Mouse (Mus musculus) thymus, postnatal 25 days (tissue): ENCODE data around the gene Prr18.
A peak's percentile ranks its signal among the peaks of the same experiment; 100 is the strongest.
"Not testable (repeated sequence)": the region's sequence is repeated elsewhere in the genome, so short reads cannot be mapped to it uniquely, and the experiment has no call there.

Experiments
- DNase-seq: peaks from one replicate; pipeline ENCODE4 v3.0.0; 2022

Prr18 gene

DNA sequence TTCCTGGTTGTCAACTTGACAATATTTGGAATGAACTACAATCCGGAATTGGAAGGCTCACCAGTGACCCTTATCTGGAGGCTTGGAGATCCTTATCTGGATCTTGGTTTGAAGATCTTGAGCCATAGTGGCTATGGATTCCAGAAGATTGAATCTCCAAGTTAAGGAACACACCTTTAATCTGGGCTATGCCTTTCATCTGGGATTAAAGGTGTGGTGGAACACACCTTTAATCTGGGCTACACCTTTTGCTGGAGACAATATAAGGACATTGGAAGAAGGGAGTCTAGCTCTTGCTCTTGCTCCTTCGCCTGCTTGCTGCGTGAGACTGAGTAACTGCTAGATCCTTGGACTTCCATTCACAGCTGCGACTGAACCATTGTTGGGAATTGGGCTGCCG, at the start of gene Prr18:
Prr18 (plus strand) TSS at position 301 of the 400 bp plus-strand sequence.
- DNase-seq, result not testable (repeated sequence)

DNA sequence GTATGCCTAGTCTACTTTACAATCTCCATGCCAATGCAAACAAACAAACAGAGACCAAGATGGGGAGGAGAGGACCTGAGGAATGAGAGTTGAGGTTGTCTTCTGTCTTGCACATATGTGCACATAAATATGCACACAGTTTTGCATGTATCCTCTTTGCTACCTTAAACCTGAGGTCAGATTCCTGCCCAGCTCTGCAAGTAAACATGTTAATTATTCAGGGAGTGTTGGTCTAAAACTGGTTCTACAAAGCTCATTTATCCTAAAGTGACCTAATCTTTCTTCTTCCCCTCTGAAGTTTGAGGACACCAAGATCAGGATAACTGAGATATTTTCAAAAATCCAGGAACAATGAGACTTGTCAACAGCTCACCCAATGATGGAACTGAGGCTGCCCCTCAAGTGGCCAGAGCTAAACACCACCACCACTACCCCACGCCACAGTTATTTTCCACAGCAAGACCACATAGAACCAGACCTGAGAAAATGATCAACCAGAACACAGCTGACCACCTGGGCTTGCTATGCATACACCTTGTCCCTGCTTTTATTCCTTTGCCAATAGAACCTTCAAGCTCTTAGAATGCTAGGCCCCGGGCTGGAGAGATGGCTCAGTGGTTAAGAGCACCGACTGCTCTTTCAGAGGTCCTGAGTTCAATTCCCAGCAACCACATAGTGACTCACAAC, 47.1 kb upstream of the Prr18 start:
- no peak for DNase-seq

DNA sequence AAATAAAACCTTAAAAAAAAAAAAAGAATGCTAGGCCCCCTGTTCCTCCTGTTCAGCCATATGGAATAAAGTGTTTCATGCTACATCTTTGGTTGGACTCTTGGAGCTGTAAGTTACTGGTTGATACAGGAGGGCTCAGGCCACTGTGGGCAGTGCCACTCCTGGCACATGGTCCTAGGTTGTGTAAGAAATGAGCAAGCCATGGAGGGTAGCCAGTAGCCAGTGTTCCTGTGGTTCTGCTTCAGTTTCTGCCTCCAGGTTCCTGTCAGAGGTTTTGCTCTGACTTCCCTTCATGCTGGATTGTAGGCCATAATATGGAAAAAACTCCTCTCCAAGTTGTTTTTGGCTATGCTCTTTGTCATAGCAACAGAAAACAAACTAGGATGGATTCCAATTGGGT, 46.5 kb upstream of the Prr18 start:
- DNase-seq, result no peak

DNA sequence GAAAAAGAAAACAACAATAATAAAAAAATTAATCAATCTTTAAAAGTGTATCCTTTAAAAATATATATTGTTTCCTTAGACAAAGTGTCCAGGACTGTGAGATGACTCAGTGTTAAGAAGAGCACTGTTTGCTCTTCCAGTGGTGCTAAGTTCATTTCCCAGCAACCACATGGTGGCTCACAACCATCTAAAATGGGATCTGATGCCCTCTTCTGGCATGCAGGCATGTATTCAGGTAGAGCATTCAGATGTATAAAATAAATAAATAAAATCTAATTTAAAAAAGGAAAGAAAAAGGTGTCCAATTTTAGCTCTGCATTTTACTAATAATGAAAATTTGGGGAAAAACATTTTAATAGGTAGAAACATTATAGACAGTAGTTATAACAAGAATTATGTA, 41.4 kb upstream of the Prr18 start:
- DNase-seq, result no peak

DNA sequence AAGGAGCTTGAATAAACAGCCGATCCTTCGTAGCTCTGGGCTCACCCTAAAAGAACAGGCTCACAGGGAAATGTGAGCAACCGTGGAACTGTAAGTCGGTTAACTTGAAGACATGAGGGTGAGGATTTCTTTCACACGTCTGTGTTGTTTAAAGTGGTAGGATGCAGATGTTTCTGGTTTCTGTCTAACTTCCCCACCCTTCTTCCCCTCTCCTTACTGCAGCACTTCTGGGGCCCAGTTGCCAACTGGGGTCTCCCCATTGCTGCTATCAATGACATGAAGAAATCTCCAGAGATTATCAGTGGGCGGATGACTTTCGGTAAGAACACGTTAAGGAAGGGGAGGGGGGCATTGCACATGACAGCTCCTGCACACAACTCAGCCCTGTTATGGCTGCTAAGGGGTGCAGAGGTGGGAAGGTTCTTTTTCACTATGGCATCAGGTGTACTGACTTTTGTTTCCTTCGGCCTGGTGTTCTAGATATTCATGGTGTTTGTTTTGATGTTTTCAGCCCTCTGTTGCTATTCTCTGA, 40.9 kb upstream of the Prr18 start:
- no peak for DNase-seq

DNA sequence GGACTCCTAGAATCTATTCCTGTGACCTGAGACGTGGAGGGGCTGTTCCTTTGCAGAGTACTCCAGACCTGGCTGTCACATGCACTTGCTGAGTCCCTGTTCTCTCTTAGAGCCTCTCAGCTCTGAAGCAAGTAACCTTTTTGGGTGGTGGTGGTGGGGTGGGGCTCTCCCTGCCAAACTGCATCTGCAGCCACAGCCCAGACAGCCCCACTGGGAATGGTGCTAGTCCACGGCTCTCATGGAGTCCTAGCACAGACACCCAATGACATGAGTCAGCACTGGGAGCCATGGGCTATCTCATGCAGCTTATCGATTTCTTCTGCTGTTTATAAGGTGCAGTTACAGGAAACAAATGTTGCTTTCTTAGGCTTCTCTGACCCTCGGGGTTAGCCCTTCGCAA, 39.5 kb upstream of the Prr18 start:
- DNase-seq, result no peak

DNA sequence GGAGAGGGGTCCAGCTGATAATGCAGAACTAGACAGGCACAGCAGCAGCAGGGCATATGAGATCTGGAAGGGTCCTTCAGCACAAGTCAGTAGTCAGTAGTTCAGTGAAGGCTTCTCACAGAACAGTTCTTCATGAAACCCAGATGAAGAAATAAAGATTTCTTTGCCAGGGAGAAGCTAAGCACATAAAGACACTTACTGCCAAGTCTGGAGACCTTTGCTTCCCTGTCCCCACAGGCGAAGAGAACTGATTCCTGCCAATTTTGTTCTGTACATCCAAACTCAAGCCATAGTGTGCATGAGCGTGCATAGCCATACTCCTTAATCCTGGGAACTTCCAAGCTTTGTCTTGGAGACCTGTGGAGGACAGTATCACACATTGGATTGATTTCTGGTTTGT, 39.0 kb upstream of the Prr18 start:
- DNase-seq, result no peak

DNA sequence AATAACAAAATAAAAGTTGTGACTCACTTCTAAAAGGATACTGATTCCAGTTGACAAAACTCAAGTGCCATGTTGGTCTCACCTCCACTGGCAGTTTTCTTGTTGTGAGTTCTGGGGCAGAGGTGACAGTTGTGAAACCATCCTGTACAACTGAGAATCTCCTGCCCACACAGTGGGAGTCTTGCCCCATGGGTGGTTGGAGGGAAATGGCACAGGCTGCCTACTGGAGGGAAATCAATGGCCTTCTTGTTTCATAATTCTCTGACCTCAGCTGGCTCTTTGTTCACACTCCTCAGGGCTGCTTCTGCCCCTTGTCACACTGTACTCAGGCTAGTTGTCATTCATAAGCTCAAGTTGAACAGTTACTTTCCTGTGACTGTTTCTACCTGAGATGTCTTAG, 37.7 kb upstream of the Prr18 start:
- DNase-seq, result no peak

DNA sequence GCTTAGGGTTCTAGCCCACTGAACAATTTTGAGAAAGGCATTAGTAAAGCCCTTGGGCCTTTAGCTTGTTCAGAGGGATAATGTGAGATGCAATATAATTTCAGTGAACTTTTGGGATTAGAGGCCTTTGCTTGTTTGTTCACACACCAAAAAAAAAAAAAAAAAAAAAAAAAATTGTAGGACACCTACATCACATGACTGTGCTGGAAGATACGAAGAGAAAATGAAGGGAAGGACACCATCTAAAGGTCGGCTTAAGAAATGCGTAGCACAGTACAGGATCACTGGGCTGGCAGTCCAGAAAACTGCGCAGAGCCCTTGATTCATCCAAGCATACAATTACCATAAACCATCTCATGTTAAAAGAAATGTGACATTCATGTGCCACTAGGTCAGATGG, 35.7 kb upstream of the Prr18 start:
- DNase-seq, result no peak

DNA sequence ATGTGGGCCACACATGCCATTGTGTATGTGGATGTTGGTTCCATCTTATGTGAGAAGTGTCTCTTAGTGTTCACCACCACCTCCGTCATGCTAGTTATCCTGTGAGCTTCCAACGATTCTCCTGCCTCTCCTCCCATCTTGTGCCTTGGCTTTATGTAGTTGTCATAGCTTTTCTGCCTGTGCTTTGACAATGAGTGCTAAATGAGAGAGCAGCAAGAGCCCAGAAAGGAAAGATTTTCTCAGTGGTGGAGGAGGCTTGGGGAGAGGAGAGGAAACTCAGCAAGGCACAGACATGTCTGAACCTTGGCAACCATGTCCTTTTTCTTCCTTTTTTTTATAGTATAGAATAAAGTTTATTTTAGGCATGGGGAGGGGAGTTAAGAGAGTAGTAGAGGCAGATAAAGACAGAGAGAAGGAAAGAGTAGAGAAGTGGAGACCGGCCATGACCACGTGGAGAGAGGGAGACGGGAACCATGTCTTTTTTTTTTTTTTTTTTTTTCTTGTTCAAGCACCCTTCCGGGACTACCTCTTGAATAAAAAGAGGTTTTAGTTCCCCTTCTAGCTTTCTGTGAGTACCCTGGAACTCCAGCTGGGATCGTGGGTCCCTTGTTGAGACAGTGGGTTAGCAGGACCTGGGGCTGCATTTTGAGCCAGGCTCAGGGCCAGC, 34.4 kb upstream of the Prr18 start:
- no peak for DNase-seq

DNA sequence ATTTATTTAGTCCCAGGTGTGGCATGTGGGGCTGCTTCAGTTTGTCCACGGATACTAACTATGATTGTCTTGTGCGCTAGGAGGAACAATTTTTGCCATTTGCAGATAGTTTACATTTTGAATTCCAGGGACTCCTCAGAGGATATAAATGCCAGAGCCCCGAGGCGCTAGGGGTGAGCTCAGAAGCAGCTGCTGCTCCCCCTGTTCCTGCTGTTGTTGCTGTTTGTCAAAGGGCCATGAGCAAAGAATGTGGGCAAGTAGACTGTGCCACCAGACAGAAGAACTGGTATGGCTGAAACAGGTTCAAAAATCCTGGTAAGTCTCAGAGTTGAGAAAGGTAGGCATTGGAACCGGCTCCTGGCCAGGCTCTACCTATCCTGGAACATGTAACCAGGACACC, 33.6 kb upstream of the Prr18 start:
- DNase-seq, result no peak

DNA sequence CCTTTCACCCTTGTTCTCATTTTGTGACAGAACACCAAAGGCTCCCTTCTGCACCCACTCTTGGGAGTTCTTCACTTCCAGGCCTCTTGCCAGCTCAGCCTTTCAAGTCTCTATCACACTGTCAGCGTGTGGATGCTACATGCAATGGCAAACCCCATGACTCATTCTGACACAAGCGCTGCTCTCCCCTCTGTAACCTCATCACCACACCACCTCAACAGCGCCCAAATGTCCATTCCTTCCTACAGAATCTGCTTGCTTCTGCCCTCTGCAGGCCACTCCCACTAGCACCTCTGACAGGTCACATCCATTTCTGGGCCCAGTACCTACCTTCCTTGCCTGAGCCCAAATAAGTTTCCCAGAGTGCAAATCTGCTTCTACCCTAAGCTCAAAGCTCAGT, 31.5 kb upstream of the Prr18 start:
- DNase-seq, result no peak

DNA sequence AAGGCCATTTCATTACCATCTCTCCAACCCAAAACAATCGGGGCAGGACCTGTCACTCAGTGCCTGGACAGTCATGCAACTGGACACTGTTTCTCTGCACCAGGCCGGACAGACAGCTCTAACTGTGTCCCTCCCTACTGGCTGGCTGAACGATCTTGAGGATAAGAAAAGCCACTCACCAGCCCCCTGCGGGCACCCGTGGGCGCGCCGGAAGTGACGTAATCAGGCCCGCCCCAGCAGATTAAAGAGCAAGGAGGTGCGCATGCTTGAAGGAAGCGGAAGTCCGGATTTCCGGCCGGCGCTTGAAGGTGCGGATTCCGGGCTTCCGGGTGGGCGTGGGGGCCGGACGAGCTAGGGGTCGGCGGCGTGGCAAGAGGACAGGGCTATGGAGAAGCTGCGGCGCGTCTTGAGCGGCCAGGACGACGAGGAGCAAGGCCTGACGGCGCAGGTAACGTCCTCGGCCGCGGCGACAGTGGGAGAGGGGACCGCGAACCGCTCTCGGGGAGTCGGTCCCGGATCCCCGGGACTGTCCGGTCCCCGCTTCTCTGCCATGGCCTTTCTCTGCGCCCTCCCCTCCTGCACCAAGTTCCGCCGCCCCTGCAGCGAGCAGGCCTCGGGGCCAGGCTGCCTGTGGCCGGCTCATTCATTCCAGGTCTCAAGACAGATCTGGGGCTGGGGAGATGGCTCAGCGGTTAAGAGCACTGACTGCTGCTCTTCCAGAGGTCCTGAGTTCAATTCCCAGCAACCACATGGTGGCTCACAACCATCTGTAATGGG, 26.2 kb upstream of the Prr18 start, which contains the start of gene Sft2d1:
Sft2d1 (plus strand) TSS at position 265 of the 777 bp plus-strand sequence.
- DNase-seq, result peak; percentile 96

DNA sequence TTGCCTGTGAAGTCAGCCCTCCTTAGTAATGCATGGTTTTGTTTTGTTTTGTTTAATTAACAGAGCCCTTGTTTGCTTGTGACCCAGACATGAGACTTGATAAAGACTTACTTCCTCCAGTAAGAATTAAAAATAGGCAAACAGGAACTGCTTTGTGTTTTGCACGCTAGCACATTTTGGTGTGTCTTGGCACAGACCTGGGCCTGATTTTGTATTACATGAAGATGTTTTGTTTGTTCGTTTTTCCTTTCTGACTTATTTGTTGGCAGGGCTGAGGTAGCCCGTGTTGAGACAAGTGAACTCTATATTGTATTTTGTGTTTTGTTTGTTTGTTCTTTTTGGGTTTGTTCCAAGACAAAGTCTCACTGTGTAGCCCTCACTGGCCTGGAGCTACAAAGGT, 25.5 kb upstream of the Prr18 start:
- DNase-seq, result no peak

DNA sequence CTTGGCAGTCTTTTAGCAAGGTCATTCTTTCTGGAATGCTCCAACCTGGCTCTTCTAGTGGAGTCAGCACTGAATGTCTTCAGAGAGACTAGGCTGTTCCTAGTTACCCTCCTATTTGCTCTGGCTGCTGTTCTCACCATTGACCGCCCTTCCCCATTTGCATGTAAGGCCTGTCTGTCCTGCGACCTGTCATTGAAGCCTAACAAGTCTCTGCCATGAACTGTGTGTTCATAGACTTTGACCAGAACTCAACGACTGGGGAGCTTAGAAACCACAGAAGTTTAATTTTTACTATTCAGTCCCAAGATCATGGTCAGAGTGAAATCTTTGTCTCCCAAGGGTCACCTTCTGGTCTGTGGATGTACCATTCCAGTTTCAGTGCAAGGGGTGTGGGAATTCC, 23.3 kb upstream of the Prr18 start:
- DNase-seq, result no peak

DNA sequence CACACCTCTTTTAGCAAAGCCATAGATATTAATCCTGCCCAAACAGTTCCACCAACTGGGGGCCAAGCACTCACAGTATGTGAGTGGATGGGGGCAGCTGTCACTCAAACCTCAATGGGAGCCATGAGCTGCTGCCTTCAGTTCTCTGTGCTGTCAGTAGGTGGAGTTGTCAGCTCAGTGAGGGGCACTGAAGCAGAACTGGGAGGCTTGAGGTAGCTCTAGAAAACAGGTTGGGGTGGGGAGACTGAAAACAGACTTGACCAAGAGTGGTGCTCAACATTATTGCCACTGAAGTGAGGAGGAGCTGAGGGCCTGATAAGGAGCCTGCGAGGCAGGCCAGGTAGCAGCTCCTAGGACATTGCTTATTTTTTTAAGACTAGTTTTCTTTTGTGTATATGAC, 21.0 kb upstream of the Prr18 start:
- DNase-seq, result peak; percentile 27

DNA sequence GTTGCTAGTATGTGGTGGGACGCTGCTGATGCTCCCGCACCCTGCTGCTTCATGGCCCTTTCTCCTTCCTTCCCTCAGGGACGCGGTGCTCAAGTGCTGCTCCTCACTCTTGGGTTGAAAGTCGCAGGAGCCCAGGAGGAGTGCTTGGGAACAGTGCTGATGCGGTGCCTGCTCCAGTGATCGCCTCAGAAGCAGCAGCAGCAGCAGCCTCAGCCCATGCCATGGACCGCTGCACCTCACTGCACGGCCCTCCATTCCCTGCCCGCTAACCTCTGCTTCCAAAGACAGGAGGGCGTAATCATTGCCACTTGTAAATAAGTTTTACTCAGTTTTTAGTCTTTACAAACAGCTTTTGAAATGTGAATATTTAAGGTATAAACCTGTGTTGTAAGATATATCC, 10.4 kb upstream of the Prr18 start:
- DNase-seq, result not testable (repeated sequence)

DNA sequence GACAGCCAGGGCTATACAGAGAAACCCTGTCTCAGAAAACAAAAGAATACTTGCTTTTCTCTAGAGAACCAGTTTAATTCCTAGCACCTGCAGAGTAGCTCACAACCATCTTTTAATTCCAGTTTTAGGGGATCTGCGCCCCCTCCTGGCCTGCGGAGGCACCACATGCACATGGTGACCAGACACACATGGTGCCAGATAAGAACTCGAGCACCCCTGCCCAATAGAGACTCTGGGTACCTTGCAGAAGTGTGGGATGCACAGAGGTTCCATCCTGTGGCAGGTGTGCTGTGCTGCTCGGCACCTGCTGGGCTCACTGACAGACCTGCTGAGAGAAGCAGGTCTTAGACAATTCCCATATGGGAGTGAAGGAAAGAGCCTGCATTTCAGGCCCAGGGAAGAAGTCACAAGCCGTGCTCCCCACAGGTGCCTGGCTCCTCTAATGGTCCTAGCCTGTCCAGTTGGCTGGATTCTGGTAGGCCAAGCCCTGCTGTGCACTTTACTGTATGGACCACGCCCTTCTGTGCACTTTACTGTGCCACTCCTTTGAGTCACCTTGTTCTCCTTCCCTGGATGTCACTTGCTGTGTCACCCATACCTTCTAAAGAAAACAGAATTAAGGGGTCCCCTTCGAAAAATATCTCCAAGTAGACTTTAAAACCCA, 8.6 kb upstream of the Prr18 start:
- peak; percentile 48 for DNase-seq

DNA sequence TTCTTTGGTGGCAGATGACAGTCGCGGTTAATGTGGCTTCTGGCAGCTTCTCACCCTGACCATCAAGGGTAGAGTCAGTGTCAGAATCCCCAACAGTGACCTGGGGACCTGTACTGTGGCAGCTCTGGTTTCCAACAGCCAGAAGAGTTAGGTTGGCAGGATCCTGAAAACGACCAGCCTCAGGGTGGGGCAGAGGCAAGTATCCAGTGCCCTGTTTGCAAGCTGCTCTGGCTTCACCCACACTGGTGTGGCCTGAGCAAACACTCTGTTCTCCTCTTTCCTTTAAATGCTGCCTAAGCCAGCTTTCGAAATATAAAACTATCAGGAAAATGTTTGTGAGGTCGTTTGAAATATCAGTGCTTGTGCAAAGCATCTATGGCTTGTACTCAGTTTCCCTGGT, 6.7 kb upstream of the Prr18 start:
- no peak for DNase-seq

DNA sequence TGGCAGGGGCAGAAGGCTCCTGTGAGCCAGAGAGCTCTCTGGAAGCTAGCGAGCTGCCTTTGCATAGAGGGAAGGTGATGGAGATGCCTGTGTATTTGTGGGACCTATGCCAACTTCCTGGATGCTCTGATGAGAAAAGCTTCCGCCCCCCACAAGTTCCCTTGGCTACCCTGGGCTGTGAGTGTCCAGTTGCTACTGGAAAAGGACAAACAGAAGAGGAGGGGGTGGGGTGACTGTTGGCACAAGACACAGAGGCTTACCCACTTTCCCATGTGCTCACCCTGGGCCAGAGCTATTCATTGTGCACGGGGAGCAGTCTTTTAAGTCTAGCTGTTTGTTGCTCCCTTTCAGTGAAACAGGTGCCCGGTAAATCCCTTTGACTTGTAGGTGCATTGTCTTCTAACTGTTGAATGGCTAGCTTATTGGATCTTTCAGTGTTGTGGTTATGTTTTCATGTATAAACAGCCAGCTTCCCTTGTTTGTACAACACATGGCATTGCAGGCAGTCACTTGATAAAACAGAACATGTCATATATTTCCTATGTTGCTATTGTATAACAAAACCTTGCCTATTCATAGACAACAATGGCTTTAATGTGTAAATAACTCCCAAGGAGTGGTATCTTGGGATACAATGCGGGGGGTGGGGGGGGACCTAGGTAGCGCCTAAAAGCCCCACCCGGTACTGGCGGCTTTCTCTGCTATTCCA, 2.6 kb downstream of the Prr18 start:
- no peak for DNase-seq

DNA sequence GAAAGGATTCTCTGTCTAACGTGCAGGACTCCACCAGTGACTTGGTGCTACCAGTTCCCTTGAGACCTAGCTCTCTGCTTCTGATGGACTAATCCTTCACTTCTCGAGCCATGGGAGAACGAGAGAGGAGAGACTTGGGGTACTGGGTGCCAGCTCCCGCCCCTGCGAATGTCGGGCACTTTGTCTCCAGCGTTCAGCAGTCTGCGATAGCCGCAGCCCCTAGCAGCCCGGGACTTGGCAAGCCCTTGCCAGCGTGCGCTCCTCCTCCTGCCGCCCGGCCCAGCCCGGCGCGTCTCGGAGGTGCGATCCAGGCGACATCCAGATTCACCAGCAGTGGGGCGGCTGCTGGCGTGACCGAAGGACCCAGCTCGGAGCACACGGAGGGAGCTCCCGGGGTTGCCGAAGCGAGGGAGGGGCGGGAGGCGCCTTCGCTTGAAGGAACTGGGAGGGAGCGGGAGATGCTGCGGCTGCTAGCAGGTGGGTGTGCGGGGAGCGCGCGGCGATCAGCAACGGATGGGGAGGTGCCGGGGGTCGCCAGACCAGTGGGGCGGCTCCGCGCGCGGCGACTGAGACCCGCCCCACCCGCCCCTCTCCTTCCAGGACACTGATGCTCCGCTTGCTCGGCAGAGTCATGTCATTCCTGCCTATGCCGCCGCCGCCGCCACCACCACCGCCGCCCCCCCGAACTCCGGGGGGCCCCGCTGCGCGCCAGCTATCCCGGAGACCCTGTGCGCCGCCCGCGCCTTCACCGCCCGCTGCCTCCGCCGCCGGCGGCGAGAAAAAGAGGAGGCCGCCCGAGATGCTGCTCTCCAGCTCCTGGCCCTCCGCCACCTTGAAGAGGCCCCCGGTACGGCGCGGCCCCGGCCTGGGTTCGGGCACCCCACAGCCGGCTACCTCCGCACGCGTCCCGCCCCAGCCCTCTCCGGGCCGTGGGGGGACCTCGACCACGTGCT, 3.4 kb downstream of the Prr18 start:
- peak; percentile 15 for DNase-seq
